Mouse (Mus musculus) heart, postnatal 14 days (tissue): ENCODE results near the gene Atxn7l3. TPM values are rescaled to one million over a fixed set of nuclear protein-coding genes. Genes with fewer than 3 reads are reported as not detected.

ENCODE experiments used
- total RNA-seq, 2 experiments: library from RNA; stranded (reverse); gene quantifications; 2 replicates each; pipeline ENCODE4 v1.2.3; 2021

The Atxn7l3 gene
- total RNA-seq, 2 experiments from 2014 or later: 26.5 to 29.5 TPM

Other genes starting within 250 kb of the Atxn7l3 start
- gene Mpp2, start 208.1 kb downstream of the Atxn7l3 start, total RNA-seq: 1 to 10 TPM; 2.7 to 3.8 TPM
- gene Ppy, start 195.3 kb downstream of the Atxn7l3 start, total RNA-seq: not detected
- not detected for gene Pyy, start 188.8 kb downstream of the Atxn7l3 start, total RNA-seq
- not detected for gene Nags, start 151.1 kb downstream of the Atxn7l3 start, total RNA-seq
- gene Tmem101, start 140.2 kb downstream of the Atxn7l3 start, total RNA-seq: 10 to 100 TPM; 14.5 TPM
- gene Lsm12, start 111.3 kb downstream of the Atxn7l3 start, total RNA-seq: 10 to 100 TPM; 44.4 to 47.6 TPM
- gene G6pc3, start 107.0 kb downstream of the Atxn7l3 start, total RNA-seq: 10 to 100 TPM; 35.0 to 35.7 TPM
- gene Hdac5, start 66.5 kb downstream of the Atxn7l3 start, total RNA-seq: 100 to 1,000 TPM; 122 to 138 TPM
- under 1 TPM; 0.74 to 0.83 TPM for gene BC030867, start 47.7 kb downstream of the Atxn7l3 start, total RNA-seq
- gene Asb16, start 27.9 kb downstream of the Atxn7l3 start, total RNA-seq: under 1 TPM; 0.61 to 0.62 TPM
- gene Tmub2, start 11.7 kb downstream of the Atxn7l3 start, total RNA-seq: 10 to 100 TPM; 26.6 TPM
- 10 to 100 TPM; 60.1 to 69.7 TPM for gene Ubtf, start 23.1 kb upstream of the Atxn7l3 start, total RNA-seq
- 10 to 100 TPM; 22.7 to 23.0 TPM for gene Slc4a1, start 69.6 kb upstream of the Atxn7l3 start, total RNA-seq
- under 1 TPM in 1 of 2 experiments, not detected in 1; 0.29 TPM for gene Rundc3a, start 96.8 kb upstream of the Atxn7l3 start, total RNA-seq
- 100 to 1,000 TPM; 163 to 176 TPM for gene Slc25a39, start 111.3 kb upstream of the Atxn7l3 start, total RNA-seq
- 100 to 1,000 TPM; 130 to 136 TPM for gene Grn, start 133.7 kb upstream of the Atxn7l3 start, total RNA-seq
- gene Fam171a2, start 151.1 kb upstream of the Atxn7l3 start, total RNA-seq: 10 to 100 TPM; 10.5 to 11.4 TPM
- 1 to 10 TPM; 3.1 to 3.3 TPM for gene Itga2b, start 173.5 kb upstream of the Atxn7l3 start, total RNA-seq